Mouse (Mus musculus) 416B (cell line): ENCODE measurements around the gene Ankrd39.
A peak's percentile ranks its signal among the peaks of the same experiment; 100 is the strongest.

Source experiments
- DNase-seq: peaks from one replicate; pipeline ENCODE4 v3.0.0; 2011; ENCODE audit warnings: low read depth

Ankrd39 gene

DNA sequence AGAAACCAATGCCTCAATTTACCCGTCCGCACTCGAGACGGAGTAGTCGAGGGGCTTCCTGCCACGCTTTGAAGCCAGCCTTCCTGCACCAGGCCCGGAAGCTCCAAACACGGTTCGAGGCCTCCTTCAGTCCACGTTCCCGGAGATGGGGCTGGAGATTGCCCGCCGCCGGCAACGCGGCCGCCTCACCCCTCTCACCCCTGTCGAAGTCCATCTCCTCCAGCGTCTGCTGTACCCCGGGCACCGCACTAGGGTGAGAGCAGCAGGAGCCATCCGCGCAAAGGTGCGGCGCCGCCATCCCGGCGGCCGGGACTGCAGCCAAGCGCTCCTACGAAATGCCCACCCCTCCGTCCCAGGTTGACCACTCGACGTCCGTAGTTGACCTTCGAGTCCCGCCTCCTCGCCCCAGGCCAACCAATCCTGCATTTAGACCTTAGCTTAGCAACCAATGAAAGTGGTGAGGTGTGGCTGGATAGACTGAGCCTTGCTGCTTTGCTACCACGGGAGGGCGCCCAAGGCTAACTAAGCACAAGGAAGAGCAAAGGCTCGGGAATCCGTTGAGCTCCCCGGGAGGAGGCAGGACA, at the start of gene Ankrd39:
Gene Ankrd39 (minus strand): TSS at position 558 of the 584 bp plus-strand sequence.
- peak; percentile 99 for DNase-seq

DNA sequence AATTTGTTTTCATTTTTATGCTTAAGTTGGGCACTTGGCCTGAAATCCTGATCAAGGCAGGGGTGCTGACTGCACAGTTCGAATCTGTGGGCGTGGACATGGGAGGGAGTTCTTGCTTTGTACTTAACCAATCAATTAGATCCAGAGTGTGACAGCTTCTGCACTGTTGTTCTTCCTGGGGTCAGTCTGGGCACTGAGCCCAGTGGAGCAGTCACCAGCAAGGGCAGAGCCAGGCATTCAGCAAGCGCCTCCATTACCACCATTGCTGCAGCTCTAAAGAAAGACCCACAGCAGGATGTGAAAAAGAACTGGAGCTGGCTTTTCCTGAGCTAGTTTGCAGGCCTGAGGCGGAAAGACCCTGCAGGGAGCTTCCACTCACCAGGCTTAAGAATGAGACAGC, 48.9 kb upstream of the Ankrd39 start:
- DNase-seq, result peak; percentile 86

DNA sequence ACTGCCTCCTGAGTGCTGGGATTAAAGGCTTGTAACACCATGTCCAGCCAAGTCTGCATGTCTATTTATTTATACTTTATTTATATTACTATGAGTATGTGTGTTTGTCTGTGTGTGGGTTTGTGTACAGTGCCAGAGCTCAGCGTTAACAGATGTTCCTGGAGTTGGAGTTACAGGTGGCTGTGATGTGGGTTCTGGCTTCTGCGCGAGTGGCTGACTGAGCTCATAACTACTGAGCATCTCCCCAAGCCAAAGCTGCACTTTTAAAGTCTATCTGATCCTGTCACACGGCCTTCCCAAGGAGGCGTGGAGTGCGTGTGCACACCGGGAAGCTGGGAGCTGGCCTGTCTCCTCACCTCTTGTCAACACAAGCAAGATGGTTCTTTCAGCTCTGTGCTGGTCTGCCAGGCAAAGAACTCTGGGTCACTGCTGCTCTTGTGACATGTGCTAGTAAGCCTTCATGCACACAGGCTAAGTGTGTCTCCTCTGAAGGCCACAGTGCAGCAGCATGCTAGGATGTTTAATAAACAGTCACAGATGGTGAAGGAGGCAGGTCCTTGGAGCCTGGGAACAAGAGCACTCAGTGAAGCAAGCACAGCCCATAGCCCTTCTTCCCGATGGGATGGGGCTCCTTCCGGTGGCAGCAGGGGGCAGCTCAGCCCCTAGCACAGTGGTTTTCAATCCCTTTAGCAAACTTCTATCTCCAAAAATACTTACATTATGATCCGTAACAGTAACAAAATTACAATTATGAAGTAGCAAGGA, 48.1 kb upstream of the Ankrd39 start:
- no peak for DNase-seq

DNA sequence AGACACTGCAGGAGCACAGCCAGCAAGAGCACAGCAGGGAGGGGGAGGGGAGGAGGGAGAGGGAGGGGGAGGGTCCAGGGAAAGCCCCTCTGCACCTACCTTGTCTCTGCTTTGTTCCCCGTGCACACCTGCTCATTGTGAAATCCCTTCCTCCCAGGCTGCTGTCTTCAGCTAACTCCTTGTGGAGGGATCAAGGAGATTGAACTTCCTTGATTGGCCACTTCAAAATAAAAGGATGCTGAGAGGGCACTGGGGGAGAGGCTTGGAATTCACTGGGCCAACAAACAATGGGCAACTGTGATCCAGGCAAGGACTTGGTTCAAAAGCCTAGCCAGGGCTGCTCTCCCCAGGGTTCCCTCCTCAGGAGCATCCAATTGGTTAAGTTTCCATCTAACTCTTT, 45.9 kb upstream of the Ankrd39 start:
- DNase-seq, result no peak

DNA sequence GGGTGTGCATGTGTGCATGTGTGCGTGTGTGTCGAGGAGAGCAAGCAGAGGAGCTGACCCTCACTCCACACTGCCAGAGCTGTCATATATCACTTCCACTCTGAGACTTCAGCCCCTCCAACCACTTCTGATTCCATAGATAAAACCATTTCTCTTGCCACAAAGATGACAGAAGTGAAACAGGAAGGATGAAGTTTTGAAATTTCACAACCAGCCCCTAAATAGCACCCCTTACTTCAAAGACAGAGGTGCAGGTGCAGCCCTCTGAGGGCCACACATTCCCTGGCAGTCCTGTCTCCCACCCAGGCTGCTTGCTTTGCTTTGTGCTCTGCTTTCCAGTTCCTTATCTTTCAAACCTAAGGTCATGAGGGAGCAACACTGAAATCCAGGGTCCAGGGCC, 44.2 kb upstream of the Ankrd39 start:
- peak; percentile 36 for DNase-seq

DNA sequence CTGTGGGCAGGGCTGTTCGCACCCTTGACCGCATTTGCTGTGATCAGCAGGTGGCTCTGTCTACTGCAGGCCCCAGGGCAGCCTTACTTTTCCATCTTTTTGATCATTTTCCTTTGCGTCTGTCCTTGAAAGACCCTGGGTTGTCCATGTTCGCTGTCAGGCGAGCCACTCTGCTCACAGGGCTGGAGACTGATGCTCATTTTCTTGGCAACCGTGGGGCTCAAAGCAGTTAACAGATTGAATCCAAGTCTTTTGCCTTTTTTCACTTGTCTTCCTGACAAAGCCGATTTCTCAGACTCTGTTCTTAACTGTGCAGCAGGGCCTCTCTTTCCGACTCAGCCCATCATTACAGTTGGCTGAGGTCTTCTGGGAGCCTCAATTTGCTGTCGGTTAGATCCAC, 43.4 kb upstream of the Ankrd39 start:
- no peak for DNase-seq

DNA sequence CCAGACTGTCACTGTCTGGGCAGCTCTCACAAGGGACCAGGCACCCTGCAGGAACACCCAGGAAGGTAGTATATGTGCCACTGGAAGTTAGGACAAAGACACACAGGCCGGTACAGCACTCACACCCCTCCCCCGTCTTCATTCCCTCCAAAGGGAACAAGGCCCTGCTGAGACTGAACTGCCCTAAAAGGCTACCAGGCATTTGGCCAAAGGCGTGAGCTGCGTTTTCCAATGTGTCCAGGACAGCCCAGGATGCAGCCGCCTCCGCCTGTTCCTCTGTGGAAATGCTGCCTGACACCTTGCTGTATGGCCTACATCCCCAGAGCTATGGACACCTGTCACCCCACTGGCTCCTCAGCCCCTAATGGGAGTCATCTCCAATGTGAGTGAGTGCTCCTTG, 42.2 kb upstream of the Ankrd39 start:
- DNase-seq, result no peak

DNA sequence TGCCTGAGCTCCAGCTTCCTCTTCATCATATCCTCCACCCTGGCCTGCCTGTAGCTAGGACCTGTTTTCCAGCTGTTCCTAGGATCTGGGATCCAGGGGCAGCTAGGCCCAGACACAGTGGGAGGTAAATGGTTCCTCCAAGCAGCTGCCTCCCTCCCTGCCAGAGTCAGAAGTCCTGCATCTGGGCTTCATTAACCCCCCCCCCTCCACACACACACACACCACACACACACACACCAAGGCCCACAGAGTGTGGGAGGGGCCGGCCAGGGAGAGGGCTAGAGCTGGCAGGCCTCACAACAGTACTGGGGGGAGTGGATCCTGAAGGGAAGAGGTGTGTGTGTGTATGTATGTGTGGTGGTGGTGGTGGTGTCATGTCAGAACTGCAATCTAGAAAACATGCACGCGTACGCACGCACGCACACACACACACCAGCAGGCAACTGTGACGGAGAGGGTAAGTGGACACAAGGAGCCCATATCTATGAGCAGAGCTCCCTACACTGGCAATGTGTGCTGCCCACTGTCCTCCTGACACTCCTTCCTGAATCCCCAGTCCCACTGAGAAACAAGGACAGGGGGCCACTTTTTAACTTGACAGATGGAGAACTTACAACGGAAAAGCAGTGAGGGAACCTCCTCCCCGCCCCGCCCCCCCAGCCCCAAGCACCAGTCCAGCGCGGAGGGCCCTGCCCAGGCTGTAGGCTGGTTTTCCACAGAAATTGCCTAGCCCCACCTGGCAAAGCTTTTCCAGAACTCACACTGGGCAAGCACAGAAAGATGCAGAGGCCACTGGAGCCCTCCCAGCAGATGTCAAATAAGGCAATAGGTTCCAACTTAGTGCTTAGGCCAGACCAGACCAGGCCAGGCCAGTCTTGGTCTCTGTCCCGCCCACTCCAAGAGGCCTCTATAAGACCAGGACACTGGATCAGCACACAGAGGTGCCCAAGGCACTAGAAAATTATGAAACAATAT, 41.5 kb upstream of the Ankrd39 start:
- no peak for DNase-seq

DNA sequence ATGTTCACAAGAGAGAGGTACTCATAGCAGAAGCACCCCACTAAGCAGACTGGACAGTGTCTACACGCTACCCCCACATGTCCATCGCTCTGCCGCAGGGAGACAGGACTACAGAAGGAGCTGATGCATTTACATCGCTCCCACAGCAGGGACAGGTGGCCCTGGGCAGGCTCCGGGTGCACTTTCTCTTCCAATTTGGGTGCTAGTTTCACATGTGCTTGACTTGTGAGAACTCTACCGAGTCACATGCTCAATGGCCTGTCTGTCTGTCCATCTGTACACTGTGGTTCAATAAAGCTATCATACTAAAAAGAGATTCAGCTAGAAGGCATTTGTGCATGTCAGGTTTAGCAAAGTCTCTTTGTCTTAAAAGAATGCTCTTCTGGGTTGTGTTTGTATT, 40.6 kb upstream of the Ankrd39 start:
- no peak for DNase-seq

DNA sequence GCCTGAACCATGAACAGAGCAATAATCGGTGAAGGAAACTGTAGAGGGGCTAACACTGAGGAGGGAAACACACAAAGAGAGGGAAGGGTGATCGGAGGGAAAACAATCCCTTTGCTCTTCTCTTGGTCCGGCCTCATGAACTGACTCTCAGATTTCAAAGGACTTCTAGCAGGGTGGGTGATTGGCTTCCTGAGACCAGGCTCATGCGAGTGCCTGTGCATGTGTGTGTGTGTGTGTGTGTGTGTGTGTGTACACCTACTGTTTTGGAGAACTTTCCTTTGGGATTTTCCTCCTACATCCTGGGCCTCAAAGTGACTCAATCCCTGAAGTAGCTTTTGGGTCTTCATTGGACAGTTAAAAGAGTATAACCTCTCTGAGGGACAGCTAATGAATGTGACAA, 39.0 kb upstream of the Ankrd39 start:
- DNase-seq, result no peak

DNA sequence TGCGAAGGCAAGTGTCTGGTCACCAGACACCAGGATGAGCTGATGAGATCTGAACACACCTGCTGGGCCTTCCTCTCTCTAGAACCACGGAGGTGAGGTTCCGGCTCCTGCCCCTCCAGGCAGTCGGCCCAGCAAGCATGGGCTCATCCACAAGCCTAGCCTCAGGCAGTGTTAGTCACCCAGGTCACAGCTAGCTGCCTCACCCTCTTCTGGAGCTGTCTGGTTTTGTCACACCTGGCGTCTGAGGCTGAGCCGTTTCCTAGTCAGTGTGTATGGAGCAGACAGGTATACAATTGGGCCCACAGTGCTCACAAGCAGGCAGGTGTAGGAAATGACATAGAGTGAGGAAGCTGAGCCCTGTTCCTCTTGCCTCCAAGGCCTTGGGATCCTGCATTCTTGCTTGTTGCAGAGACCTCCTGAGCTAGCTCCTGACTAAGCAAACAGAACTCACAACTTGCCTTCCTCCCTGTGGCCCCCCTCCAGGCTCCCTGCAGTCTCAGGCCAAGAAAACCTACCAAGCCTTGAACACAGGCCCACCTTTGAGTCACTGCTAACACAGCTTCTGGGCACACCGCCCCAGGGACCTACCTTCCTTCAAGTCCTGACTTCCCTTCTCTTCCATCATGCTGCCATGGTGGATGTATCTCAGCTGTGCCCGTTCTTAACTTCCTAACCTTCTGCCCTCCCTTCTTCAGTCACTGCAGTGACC, 36.3 kb upstream of the Ankrd39 start:
- no peak for DNase-seq

DNA sequence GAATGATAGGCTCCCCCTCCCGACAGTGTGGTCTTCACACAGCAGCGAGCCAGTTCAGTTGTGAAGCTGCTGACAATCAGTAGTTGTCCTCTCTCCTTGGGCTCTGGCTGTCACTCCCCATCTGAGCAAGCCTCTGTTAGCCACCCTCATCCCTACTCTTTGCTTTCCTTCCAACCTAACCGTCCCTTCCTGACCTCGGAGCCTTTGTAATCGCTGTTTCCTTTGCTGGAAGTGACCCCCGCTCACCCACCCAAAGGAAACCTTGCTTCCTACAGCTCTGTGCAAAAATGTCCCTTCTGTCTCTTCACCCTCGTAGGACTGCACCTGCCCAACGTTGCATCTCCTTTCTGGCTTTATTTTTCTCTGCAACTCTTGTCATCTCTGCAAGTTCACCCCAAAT, 35.0 kb upstream of the Ankrd39 start:
- no peak for DNase-seq

DNA sequence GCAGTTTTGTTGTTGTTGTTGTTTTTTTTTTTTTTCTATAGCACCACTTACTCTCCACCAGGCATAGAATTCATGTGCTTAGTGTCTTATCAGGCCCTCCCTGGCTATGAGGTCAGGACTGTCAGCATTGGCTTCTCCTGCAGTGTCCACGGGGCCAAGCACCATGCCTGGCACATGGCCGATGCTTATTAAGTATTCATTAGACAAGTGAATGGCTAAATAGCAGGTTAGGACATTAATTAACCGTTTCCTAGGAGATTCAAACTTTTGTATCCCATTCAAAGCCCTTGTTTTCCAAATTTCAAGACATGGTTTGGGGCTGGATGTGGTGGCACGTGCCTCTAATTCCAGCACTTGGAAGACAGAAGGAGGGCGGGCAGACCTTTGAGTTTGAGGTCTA, 34.0 kb upstream of the Ankrd39 start:
- DNase-seq, result no peak

DNA sequence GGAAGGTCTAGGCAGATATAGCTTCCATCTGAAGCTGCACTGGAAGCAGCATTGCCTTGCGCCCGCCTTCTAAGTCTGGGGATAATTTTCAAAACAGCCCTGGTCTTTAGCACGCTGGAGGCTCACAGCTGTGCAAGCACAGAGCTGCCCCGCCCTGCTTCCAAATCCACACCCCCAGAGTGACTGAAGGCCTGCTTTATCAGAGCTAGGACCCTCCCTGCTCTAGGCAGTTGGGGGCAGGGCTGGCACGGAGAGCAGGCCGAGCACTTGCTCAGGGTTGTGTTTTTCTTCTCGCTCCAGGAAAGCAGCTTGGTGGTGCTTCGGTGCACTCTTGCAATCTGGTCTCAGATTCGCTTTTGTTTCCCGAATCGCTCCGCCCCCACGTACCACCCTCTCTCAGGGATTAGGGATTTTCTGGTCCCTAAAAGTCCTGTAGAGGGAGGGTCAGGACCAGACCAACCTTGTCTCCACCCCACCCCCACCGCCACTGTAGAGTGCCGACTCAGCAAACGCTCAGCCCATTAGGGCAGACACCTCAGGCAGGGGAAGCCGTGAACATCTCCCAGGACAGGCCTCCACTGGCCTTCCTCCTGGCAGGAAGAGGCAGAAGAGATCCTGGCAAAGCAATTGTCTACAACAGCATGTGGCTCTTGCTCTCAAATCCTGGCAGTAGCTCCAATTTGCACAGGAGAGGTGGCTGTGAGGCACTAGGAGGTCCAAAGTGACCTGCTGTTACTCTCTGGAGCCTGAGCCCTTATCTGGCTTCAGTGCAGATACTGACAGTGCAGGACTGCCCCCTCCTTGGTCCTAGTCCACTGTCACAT, 33.4 kb upstream of the Ankrd39 start:
- DNase-seq, result no peak

DNA sequence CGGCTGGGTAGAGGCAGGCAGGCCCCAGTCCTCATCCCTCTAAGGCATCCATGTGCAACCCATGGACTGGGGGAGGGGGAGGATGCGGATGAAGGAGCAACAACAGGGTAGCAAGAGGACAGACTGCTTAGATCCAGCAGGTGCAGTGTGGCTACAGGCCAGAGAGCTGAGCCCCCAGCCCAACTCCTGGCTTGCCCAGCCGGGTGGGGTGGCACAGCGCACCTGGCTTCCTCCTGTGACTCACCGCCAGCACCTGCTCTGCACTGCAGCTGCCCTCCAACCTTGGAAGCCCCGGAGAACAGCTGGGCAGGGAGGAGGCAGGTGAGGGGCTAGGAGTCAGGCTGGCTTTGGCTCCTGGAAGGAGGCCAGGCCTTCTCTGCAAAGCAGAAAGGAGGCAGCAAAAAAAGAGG, 32.7 kb upstream of the Ankrd39 start:
- no peak for DNase-seq

DNA sequence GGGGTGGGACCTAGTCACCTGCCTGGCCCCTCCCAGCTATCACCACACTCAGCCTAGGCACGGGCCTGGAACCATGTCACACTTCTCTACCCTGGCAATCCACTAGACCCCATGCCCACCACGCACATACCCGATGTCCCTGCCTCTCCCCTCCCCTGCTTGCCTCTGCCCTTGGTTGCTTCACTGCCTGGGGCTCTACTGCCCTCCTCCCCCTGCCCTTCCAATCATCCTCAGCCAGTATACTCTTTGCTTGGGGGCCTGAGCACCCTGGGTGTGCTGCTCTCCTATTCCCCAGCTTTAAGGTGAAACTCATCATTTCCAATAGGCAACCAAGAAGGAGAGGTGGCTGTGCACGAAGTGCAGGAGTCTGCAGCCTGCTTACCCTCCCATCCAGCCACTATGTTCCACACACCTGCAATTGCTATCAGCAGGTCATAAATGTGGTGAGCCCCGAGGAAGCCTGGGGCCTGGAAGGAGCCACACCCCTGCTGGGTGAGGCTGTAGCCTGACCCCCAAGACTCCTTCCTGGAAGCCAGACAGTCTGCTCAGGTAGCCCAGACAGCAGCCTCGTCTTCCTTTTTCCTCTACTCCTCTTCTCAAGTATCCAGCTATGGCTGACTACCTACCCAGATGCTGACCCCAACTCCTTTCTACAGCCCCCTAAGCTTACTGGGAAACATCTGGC, 29.9 kb upstream of the Ankrd39 start:
- no peak for DNase-seq

DNA sequence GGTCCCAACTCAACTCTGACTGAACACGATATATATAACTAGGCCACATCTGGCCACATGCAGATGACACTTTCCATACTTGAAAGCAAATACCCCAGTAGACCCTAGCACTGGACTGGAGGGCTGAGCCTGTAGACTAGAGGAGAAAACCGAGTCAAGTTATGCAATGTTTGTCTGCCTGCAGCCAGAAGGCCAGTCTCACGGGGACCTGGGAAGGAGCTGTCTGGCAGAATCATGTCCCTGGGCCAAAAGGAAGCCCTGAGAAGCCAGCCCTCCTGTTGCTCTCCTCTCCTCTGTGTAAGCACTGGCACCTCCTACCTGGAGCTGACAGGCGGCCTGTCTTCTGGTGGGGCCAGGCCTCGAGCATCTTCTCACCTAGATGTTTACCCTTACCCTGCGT, 28.1 kb upstream of the Ankrd39 start:
- no peak for DNase-seq

DNA sequence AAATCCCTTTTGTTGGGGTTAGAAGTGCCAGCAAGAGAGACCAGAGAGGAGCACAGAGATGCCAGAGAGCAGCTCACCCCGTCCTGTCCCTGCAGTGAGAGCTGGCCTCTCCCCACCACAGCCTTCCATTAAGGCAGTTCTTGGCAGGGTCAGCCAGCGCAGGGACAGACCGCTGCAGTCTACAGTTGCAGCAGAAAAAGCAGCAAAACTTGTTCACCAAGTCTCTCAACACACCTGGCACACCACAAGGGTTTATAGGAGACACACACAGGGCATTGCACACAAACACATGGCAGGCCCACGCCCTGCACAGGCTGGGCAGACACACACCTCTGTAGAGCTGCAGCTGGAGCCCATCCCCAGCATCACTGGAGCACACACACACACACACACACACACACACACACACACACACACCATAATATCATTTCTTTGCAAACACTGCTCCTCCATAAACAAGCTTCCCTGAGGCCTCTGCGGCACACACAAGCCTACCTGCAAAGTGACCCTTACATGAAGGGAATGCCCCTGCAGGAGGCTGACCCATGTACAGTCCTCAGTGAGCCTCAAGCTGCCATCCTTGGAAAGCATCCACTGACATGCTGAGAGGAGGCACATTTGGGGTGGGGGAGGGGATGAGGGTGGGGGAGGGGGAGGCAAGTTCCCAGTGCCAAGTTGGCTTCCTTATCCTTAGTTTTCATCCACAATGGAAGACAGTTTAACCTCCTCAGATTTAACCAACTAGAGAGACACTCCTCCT, 27.1 kb upstream of the Ankrd39 start:
- no peak for DNase-seq

DNA sequence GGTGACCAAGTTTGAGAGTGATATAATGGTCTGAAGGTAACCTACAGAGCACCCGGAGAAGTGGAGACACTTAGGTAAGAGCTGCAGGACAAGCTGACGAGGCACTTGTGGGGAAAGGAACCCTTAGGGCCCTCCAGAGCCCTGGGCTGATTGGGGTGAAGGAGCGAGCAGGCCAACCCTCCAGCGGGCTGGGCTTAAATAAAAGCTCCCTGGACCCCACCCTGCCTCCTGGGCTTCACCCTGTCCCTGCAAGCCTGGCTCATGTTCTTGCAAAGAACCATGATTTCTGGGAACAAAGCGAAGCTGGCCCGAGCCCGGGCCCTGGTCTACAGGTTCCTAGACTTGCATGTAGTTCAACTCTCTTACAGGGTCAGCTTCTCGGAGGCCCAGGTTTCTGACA, 26.3 kb upstream of the Ankrd39 start:
- no peak for DNase-seq

DNA sequence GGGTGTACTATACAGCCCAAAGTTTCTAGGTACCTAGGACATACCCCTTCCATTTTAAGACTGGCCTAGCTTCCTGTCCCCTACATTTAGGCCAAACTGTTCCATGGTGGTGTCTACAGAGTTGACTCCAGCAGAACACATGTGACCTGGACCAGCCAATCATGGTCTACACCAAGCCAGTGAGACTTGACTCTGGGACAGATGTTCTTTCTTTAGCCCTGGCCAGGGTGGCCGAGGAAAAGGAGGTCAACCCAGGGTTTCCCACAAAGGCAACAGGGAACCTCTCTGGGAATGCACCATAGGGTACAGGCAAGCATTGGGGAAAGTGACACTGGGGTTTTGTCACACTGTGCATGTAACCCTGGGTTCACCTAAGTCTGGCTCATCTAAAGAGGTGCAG, 25.5 kb upstream of the Ankrd39 start:
- DNase-seq, result no peak
